Comparison of ENCODE assay signal across 20 mouse cellular contexts in the genomic region with DNA sequence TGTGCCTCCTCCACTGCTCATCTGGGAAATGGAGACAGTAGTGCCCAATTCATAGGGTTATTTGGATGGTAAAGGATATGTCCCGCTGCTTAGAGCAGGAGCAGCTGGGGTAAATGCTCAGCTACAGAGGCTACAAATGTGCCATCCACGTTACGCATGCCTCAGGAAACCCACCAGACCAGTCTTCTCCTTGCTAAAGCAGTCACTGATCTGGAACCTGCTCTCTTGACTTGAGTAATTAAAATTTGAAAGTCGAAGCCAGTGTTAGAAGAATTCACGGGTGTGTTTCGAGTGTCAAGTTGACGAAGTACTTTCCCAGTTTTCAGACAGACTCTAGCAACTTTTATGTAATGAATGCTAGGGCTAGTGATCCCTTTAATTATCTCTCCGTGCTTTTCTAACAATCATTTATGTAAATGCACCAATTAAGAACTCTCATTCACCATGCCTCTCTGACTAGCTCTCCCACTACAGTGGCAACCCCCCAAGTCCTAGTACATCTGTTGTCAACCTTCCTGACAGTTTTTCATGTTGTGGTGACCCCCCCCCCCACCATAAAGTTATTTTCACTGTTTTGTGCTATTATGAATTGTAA.
DNase-seq lines count a peak whose midpoint lies in the region; ATAC-seq and TF ChIP-seq lines count a peak whose summit lies in the region.
"Had no signal": no experiment of that assay in that cellular context is flagged by ENCODE, and none has a peak within 500 bp of the region (broad histone marks: within the 10 kb centered on the region; RNA-seq: fewer than 3 reads in every experiment).

No protein-coding gene starts in this region.

- H3K36me3 ChIP-seq in forebrain, embryonic 11.5 days (ENCODE audit: control insufficient read depth, insufficient read depth, low read length) = no peaks in the 10 kb centered on the region
- no peaks in the 10 kb centered on the region for H3K36me3 ChIP-seq in forebrain, embryonic 10.5 days (replicated peaks)
- no peaks in the 10 kb centered on the region for H3K36me3 ChIP-seq in lung, embryonic 14.5 days (ENCODE audit: insufficient read depth)
- H3K36me3 ChIP-seq in forebrain, embryonic 12.5 days (replicated peaks) = no peaks in the 10 kb centered on the region
- no peaks in the 10 kb centered on the region for H3K36me3 ChIP-seq in limb, embryonic 14.5 days (ENCODE audit: control insufficient read depth, insufficient read depth, low read length)
- H3K36me3 ChIP-seq: liver, embryonic 15.5 days; neural tube, embryonic 12.5 days had no signal

- H3K27ac ChIP-seq in forebrain, embryonic 11.5 days (ENCODE audit: low read depth, low read length) = no peak overlapping the region
- H3K27ac ChIP-seq in forebrain, embryonic 10.5 days = no peak overlapping the region
- H3K27ac ChIP-seq in lung, embryonic 14.5 days (ENCODE audit: low read depth) = peak overlapping the region; percentile 46; the same call in 1 of the 2 replicates
- peak overlapping the region; percentile 72 for H3K27ac ChIP-seq in forebrain, embryonic 12.5 days
- H3K27ac ChIP-seq in limb, embryonic 14.5 days (replicated peaks; ENCODE audit: low read depth, low read length) = peak overlapping the region; percentile 30; the same call in 1 of the 2 replicates
- H3K27ac ChIP-seq in cerebellum, adult 2 months (ENCODE audit: insufficient read depth, low read length) = no peak overlapping the region
- H3K27ac ChIP-seq: liver, embryonic 15.5 days; neural tube, embryonic 12.5 days had no signal

- H3K27me3 ChIP-seq in forebrain, embryonic 11.5 days (ENCODE audit: control insufficient read depth, insufficient read depth, low read length) = no peaks in the 10 kb centered on the region
- H3K27me3 ChIP-seq in forebrain, embryonic 10.5 days (ENCODE audit: poor library complexity, severe bottlenecking) = no peaks in the 10 kb centered on the region
- no peaks in the 10 kb centered on the region for H3K27me3 ChIP-seq in lung, embryonic 14.5 days (ENCODE audit: insufficient read depth, low read length)
- no peaks in the 10 kb centered on the region for H3K27me3 ChIP-seq in forebrain, embryonic 12.5 days
- no peaks in the 10 kb centered on the region for H3K27me3 ChIP-seq in limb, embryonic 14.5 days (ENCODE audit: control insufficient read depth, insufficient read depth, low read length)
- H3K27me3 ChIP-seq in cerebellum, adult 2 months (ENCODE audit: control insufficient read depth, insufficient read depth, low read length) = no peaks in the 10 kb centered on the region
- H3K27me3 ChIP-seq: liver, embryonic 15.5 days; megakaryocyte, embryonic 14.5 days; neural tube, embryonic 12.5 days had no signal

- H3K4me1 ChIP-seq in forebrain, embryonic 11.5 days (replicated peaks; ENCODE audit: control insufficient read depth, insufficient read depth, low read length) = no peaks in the 10 kb centered on the region
- peaks cover 19% of the 10 kb centered on the region for H3K4me1 ChIP-seq in forebrain, embryonic 10.5 days
- peaks cover 10% of the 10 kb centered on the region; the same call in 1 of the 2 replicates for H3K4me1 ChIP-seq in lung, embryonic 14.5 days (ENCODE audit: insufficient read depth)
- peaks cover 17% of the 10 kb centered on the region for H3K4me1 ChIP-seq in forebrain, embryonic 12.5 days
- H3K4me1 ChIP-seq in limb, embryonic 14.5 days (ENCODE audit: control insufficient read depth, insufficient read depth, low read length) = peaks cover 24% of the 10 kb centered on the region
- H3K4me1 ChIP-seq in cerebellum, adult 2 months (ENCODE audit: control insufficient read depth, insufficient read depth, low read length) = peaks cover 6% of the 10 kb centered on the region
- H3K4me1 ChIP-seq: liver, embryonic 15.5 days; megakaryocyte, embryonic 14.5 days had no signal

- H3K4me2 ChIP-seq in forebrain, embryonic 11.5 days (ENCODE audit: low read depth, low read length, severe bottlenecking) = no peak overlapping the region
- no peak overlapping the region for H3K4me2 ChIP-seq in lung, embryonic 14.5 days
- no peak overlapping the region for H3K4me2 ChIP-seq in forebrain, embryonic 12.5 days
- H3K4me2 ChIP-seq in limb, embryonic 14.5 days (replicated peaks; ENCODE audit: low read depth, low read length, severe bottlenecking) = no peak overlapping the region
- H3K4me2 ChIP-seq: liver, embryonic 15.5 days; neural tube, embryonic 12.5 days had no signal

- no peak for DNase-seq in forebrain, embryonic 11.5 days (ENCODE audit: low spot score)
- DNase-seq in forebrain, embryonic 10.5 days (ENCODE audit: extremely low spot score, low spot score) = no peak
- DNase-seq in lung, embryonic 14.5 days = peak; percentile 24
- DNase-seq in lung, postnatal 4 days = no peak
- DNase-seq in limb, embryonic 14.5 days (ENCODE audit: low spot score) = no peak
- DNase-seq in thymus, postnatal 36 days = no peak
- no peak for DNase-seq in cerebellum, adult 2 months
- DNase-seq: adrenal gland, postnatal 14 days; cerebellum, postnatal 10 days; embryo, embryonic 11 days; gastrocnemius, adult 2 months; heart, adult 18-20 months; heart, postnatal 10 days; thymus, postnatal 14 days had no signal

- no peak for TF ChIP-seq POLR2A in limb, embryonic 14.5 days (IDR thresholded peaks at IDR 0.05; ENCODE audit: borderline replicate concordance, extremely low read depth, insufficient read depth, insufficient read length)
- TF ChIP-seq POLR2A in cerebellum, adult 2 months (IDR thresholded peaks at IDR 0.05; ENCODE audit: borderline replicate concordance, insufficient read depth, low read length) = no peak

- no peaks in the 10 kb centered on the region for H3K9me3 ChIP-seq in forebrain, embryonic 11.5 days (ENCODE audit: control insufficient read depth, low read length)
- H3K9me3 ChIP-seq in forebrain, embryonic 10.5 days = peaks cover 8% of the 10 kb centered on the region; the same call in 1 of the 2 replicates
- peaks cover 5% of the 10 kb centered on the region; the same call in 1 of the 2 replicates for H3K9me3 ChIP-seq in lung, embryonic 14.5 days (ENCODE audit: low read depth, low read length)
- peaks cover 5% of the 10 kb centered on the region; the same call in 1 of the 2 replicates for H3K9me3 ChIP-seq in forebrain, embryonic 12.5 days
- peaks cover 6% of the 10 kb centered on the region; the same call in 1 of the 2 replicates for H3K9me3 ChIP-seq in limb, embryonic 14.5 days (ENCODE audit: control insufficient read depth, low read length)
- H3K9me3 ChIP-seq: liver, embryonic 15.5 days had no signal

- TF ChIP-seq CTCF in lung, embryonic 14.5 days (IDR thresholded peaks at IDR 0.05; ENCODE audit: low read depth) = no peak
- no peak for TF ChIP-seq CTCF in cerebellum, adult 2 months (IDR thresholded peaks at IDR 0.05; ENCODE audit: borderline replicate concordance, insufficient read depth, low read depth, low read length)

- no peak overlapping the region for H3K9ac ChIP-seq in forebrain, embryonic 11.5 days (ENCODE audit: low read length)
- no peak overlapping the region for H3K9ac ChIP-seq in lung, embryonic 14.5 days
- H3K9ac ChIP-seq in forebrain, embryonic 12.5 days = no peak overlapping the region
- no peak overlapping the region for H3K9ac ChIP-seq in limb, embryonic 14.5 days (ENCODE audit: low read depth, low read length, severe bottlenecking)
- H3K9ac ChIP-seq: liver, embryonic 15.5 days; neural tube, embryonic 12.5 days had no signal

- no peak overlapping the region for H3K4me3 ChIP-seq in forebrain, embryonic 11.5 days (ENCODE audit: low read depth, low read length)
- no peak overlapping the region for H3K4me3 ChIP-seq in forebrain, embryonic 10.5 days
- no peak overlapping the region for H3K4me3 ChIP-seq in lung, embryonic 14.5 days (ENCODE audit: low read depth, low read length)
- no peak overlapping the region for H3K4me3 ChIP-seq in forebrain, embryonic 12.5 days (replicated peaks)
- H3K4me3 ChIP-seq in limb, embryonic 14.5 days (replicated peaks; ENCODE audit: low read length) = no peak overlapping the region
- H3K4me3 ChIP-seq in cerebellum, adult 2 months (replicated peaks; ENCODE audit: insufficient read depth, low read depth, low read length) = no peak overlapping the region
- H3K4me3 ChIP-seq: liver, embryonic 15.5 days; megakaryocyte, embryonic 14.5 days; neural tube, embryonic 12.5 days had no signal

- WGBS in forebrain, embryonic 11.5 days = 50% methylated on average over 8 of the region's 8 CpGs
- WGBS in forebrain, embryonic 10.5 days = 77% methylated on average over 8 of the region's 8 CpGs
- 66% methylated on average over 8 of the region's 8 CpGs for WGBS in lung, embryonic 14.5 days
- WGBS in forebrain, embryonic 12.5 days = 37% methylated on average over 8 of the region's 8 CpGs
- WGBS in limb, embryonic 14.5 days = 58% methylated on average over 8 of the region's 8 CpGs
- WGBS in cerebellum, adult 2 months = 85% methylated on average over 8 of the region's 8 CpGs

- ATAC-seq in forebrain, embryonic 11.5 days (replicated peaks; ENCODE audit: low FRiP score) = peak; percentile 78
- no peak for ATAC-seq in lung, embryonic 14.5 days (ENCODE audit: insufficient read depth)
- ATAC-seq in forebrain, embryonic 12.5 days (ENCODE audit: low FRiP score) = peak; percentile 63; the same call in 1 of the 2 replicates
- no peak for ATAC-seq in limb, embryonic 14.5 days (ENCODE audit: low FRiP score, low read depth)
- ATAC-seq: hindbrain, embryonic 16.5 days; midbrain, embryonic 16.5 days had no signal

Comparison
In these comparisons a context has a peak if more than half of its experiments do, and no peak if none do; other contexts are left out.
1. H3K27ac ChIP-seq: peak in lung, embryonic 14.5 days (single experiment), forebrain, embryonic 12.5 days (single experiment) and limb, embryonic 14.5 days (single experiment); none in forebrain, embryonic 11.5 days (single experiment), forebrain, embryonic 10.5 days (single experiment) and cerebellum, adult 2 months (single experiment).
2. ATAC-seq: peak in forebrain, embryonic 11.5 days (single experiment) and forebrain, embryonic 12.5 days (single experiment); none in lung, embryonic 14.5 days (single experiment) and limb, embryonic 14.5 days (single experiment).